Comparison of ENCODE assay signal across 10 mouse cellular contexts in genomic region chr9:50029030-50029429, GRCm38 (mm10).
DNase-seq lines count a peak whose midpoint lies in the region; ATAC-seq lines count a peak whose summit lies in the region.
"Had no signal": no experiment of that assay in that cellular context is flagged by ENCODE, and none has a peak within 500 bp of the region (broad histone marks: within the 10 kb centered on the region; RNA-seq: fewer than 3 reads in every experiment).

No protein-coding gene starts in this region.

- peak; percentile 55 for DNase-seq in kidney, postnatal 14 days
- DNase-seq in kidney, adult 11 months: no peak
- peak; percentile 35 for DNase-seq in ES-CJ7 (ENCODE audit: low read depth, low spot score)
- DNase-seq in WW6 (ENCODE audit: low read depth, low spot score): peak; percentile 13
- peak; percentile 58 for DNase-seq in mesoderm, embryonic 11.5 days (ENCODE audit: low read depth, low spot score)
- DNase-seq in right cerebral cortex, adult 18-20 months: no peak

- H3K27me3 ChIP-seq in midbrain, embryonic 13.5 days: no peaks in the 10 kb centered on the region
- H3K27me3 ChIP-seq: forebrain, embryonic 15.5 days; neural tube, embryonic 12.5 days had no signal

- H3K27ac ChIP-seq in midbrain, embryonic 13.5 days: no peak overlapping the region
- H3K27ac ChIP-seq: forebrain, embryonic 15.5 days; neural tube, embryonic 12.5 days had no signal

- no peaks in the 10 kb centered on the region for H3K36me3 ChIP-seq in midbrain, embryonic 13.5 days
- H3K36me3 ChIP-seq: forebrain, embryonic 15.5 days; neural tube, embryonic 12.5 days had no signal

- H3K9ac ChIP-seq in midbrain, embryonic 13.5 days (replicated peaks): no peak overlapping the region
- H3K9ac ChIP-seq: forebrain, embryonic 15.5 days; neural tube, embryonic 12.5 days had no signal

- 65% methylated on average over 3 of the region's 3 CpGs for WGBS in midbrain, embryonic 13.5 days

- no peak overlapping the region for H3K4me2 ChIP-seq in midbrain, embryonic 13.5 days (replicated peaks)
- H3K4me2 ChIP-seq: forebrain, embryonic 15.5 days; neural tube, embryonic 12.5 days had no signal

- peaks cover 24% of the 10 kb centered on the region for H3K4me1 ChIP-seq in midbrain, embryonic 13.5 days (replicated peaks)

- H3K4me3 ChIP-seq in midbrain, embryonic 13.5 days (replicated peaks): no peak overlapping the region
- H3K4me3 ChIP-seq: forebrain, embryonic 15.5 days; neural tube, embryonic 12.5 days had no signal

- no peaks in the 10 kb centered on the region for H3K9me3 ChIP-seq in midbrain, embryonic 13.5 days
- H3K9me3 ChIP-seq: forebrain, embryonic 15.5 days; neural tube, embryonic 12.5 days had no signal

- no peak for ATAC-seq in midbrain, embryonic 13.5 days
- ATAC-seq: forebrain, embryonic 15.5 days; intestine, embryonic 16.5 days had no signal

Comparison
In these comparisons a context has a peak if more than half of its experiments do, and no peak if none do; other contexts are left out.
1. DNase-seq: peak in kidney, postnatal 14 days (single experiment), ES-CJ7 (single experiment), WW6 (single experiment) and mesoderm, embryonic 11.5 days (single experiment); none in kidney, adult 11 months (single experiment) and right cerebral cortex, adult 18-20 months (single experiment).